Mouse (Mus musculus): ENCODE measurements around the gene Stra6l. TPM values are rescaled to one million over a fixed set of nuclear protein-coding genes. Genes with fewer than 3 reads are reported as not detected.

Gene Stra6l
- polyA plus RNA-seq, 1 experiment from 2014 or later: 0.50 TPM

DNA sequence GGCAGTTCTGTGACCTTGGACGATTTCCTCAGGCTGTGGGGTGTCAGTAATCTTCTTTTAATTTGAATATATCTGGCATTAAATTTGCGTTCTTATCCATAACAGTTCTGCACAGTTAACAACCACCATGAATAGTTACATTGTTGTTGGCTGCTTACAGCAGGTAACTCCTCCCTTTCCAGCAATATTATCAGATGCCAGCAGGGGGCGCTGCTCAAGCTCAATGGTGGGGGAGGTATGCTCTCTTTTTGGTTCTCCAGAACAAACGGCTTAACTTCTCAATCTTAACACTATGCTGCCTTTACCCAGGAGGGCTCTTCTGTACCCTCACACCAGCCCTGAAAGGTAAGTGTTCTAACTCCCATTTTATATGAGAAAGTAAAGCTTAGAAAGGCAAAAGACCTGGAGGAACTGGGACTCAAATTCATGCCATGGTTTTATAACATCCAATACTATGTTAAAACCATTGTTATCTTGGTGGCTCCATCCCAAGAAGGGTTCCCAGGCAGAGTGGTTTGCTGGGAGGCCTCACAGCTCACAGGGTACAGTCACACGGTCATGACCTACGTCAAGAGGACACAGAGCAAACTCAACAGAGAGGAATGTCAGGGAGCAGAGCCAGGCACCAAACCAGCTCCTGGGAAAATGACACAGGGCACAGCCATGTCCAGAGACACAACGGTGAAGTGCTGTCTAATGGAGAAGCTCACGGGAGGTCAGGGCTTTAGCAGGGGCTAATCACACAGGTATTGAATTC, 28.2 kb upstream of the Stra6l start:
- H3K4me2 ChIP-seq (replicated peaks): peak overlapping the region; percentile 38
- peaks cover 56% of the 10 kb centered on the region for H3K4me1 ChIP-seq (replicated peaks; ENCODE audit: control insufficient read depth, insufficient read depth, low read length)
- DNase-seq (ENCODE audit: low spot score) (peak; percentile 83), ATAC-seq (ENCODE audit: low FRiP score) (no peak)
- no peaks in the 10 kb centered on the region for H3K36me3 ChIP-seq (replicated peaks; ENCODE audit: control insufficient read depth, insufficient read depth)
- 41% methylated on average over 8 of the region's 8 CpGs for WGBS
- H3K9me3 ChIP-seq (ENCODE audit: control insufficient read depth, low read length): no peaks in the 10 kb centered on the region
- no peaks in the 10 kb centered on the region for H3K27me3 ChIP-seq (ENCODE audit: control insufficient read depth, insufficient read depth, low read length)
- 0 out of 2 replicates have a peak overlapping the region, but pooled peaks have one; percentile 5 for H3K4me3 ChIP-seq (replicated peaks; ENCODE audit: low read length)
- H3K27ac ChIP-seq: peak overlapping the region; percentile 94
- peak overlapping the region; percentile 52 for H3K9ac ChIP-seq

DNA sequence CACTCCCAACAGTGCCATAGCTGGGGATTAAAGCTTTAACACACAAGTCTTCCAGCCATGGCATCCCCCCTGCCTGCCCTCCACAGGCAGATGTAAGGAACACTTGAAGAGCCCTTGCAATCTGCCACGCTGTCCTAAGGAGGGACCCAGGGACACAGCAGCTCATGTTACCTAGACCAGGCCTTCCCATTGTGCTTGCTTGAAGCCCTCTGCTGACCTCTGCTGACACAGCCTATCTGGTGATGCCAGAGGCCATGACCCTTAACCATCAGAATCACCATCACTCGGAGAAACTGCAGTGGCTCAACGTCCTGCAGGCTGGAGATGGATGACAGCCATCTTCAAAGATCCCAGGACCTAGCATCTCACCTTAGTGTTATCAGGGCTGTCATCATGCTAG, 26.5 kb upstream of the Stra6l start:
- H3K4me1 ChIP-seq (replicated peaks; ENCODE audit: control insufficient read depth, insufficient read depth, low read length): peaks cover 53% of the 10 kb centered on the region
- 26% methylated on average over 3 of the region's 3 CpGs for WGBS
- H3K36me3 ChIP-seq (replicated peaks; ENCODE audit: control insufficient read depth, insufficient read depth): no peaks in the 10 kb centered on the region
- H3K27me3 ChIP-seq (ENCODE audit: control insufficient read depth, insufficient read depth, low read length): peaks cover 13% of the 10 kb centered on the region; the same call in 1 of the 2 replicates
- 0 out of 2 replicates have a peak overlapping the region, but pooled peaks have one; percentile 92 for H3K27ac ChIP-seq
- H3K9me3 ChIP-seq (ENCODE audit: control insufficient read depth, low read length): no peaks in the 10 kb centered on the region
- no peak overlapping the region for H3K9ac ChIP-seq
- H3K4me2 ChIP-seq (replicated peaks): no peak overlapping the region
- ATAC-seq (ENCODE audit: low FRiP score) (no peak), DNase-seq (ENCODE audit: low spot score) (no peak)
- H3K4me3 ChIP-seq (replicated peaks; ENCODE audit: low read length): no peak overlapping the region

DNA sequence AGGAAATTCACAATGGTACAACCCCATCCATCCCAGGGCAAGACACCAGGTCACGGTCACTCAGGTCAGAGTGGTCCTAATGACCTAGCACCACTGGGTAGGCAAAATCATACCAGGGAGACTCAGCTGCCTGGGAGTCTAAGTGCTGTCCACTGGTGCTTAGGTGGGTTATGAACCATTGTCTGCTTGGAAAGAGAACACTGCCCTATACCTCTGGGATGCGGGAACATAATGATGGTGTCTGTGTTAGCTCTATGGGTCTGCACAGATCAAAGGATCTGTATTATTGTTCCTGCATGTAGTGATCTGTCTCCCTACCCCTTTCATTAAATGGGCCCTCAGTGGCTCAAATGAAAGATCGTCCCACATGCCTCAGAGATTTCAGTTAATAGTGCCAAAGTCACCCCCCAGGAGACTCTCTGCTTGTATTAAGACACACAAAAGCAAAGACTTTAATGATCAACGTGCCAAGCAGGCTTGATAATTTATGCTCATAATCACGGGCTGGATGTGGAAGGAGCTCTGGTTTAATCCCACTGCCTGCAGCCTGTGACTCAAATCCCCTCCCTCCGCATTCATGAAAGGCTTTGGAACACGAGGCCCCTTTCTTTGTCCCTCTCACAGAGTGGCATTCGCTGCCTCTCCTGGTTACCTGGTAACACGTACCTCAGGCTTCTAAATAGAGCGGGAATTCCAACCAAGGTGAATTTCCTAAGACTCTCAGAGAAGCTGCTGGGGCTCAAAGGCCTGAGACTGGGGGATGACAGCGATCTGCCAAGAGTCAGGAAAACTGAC, 25.5 kb upstream of the Stra6l start:
- ATAC-seq (ENCODE audit: low FRiP score) (no peak), DNase-seq (ENCODE audit: low spot score) (peak; percentile 75)
- Histone ChIP-seq H3K4me1 (replicated peaks; ENCODE audit: control insufficient read depth, insufficient read depth, low read length) (peaks cover 49% of the 10 kb centered on the region), H3K9ac (peak overlapping the region; percentile 82), H3K4me2 (replicated peaks) (peak overlapping the region; percentile 72), H3K4me3 (replicated peaks; ENCODE audit: low read length) (peak overlapping the region; percentile 61), H3K27me3 (ENCODE audit: control insufficient read depth, insufficient read depth, low read length) (peaks cover 23% of the 10 kb centered on the region; the same call in 1 of the 2 replicates), H3K9me3 (ENCODE audit: control insufficient read depth, low read length) (no peaks in the 10 kb centered on the region), H3K27ac (peak overlapping the region; percentile 92), H3K36me3 (replicated peaks; ENCODE audit: control insufficient read depth, insufficient read depth) (no peaks in the 10 kb centered on the region)
- WGBS: 9% methylated on average over 11 of the region's 11 CpGs

DNA sequence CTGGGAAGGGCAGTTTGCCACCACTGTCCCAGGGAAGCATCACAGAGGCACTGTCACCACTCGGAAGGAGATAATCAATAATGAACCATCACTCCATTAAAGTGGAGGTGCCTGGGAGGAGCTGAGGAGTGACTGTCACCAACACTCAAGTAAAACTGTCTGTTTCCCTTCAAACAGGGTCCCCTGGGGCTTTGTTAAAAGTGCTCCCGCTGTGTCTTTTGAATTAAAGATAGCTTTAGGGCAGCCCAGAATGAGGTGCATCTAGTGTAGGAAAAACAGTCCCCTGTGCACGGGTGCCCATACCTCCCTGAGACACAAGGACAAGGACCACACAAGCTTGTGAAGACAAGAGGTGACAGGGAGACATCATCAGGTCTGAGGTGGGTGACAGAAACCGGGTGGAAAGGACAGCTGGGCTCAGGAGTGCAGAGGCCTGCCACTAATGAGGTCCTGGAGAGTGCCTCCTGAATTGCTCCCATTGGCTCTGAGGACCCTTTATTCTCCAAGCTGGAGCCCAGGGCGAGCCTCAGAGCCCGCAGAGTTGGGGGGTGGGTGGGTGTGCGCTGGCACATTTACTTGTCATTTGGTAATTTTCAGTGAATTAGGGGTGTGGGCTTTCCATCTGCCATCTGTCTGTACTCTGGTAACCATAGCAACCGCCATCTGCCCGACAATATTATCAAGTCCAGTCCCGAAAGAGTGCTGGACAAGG, 24.3 kb upstream of the Stra6l start:
- Histone ChIP-seq H3K27me3 (ENCODE audit: control insufficient read depth, insufficient read depth, low read length) (peaks cover 25% of the 10 kb centered on the region; the same call in 1 of the 2 replicates), H3K4me1 (replicated peaks; ENCODE audit: control insufficient read depth, insufficient read depth, low read length) (peaks cover 38% of the 10 kb centered on the region), H3K9ac (peak overlapping the region; percentile 82), H3K4me2 (replicated peaks) (peak overlapping the region; percentile 72), H3K27ac (peak overlapping the region; percentile 92), H3K36me3 (replicated peaks; ENCODE audit: control insufficient read depth, insufficient read depth) (no peaks in the 10 kb centered on the region), H3K4me3 (replicated peaks; ENCODE audit: low read length) (peak overlapping the region; percentile 61), H3K9me3 (ENCODE audit: control insufficient read depth, low read length) (no peaks in the 10 kb centered on the region)
- peak; percentile 58 for DNase-seq (ENCODE audit: low spot score)
- peak; percentile 44 for ATAC-seq (ENCODE audit: low FRiP score)
- WGBS: 7% methylated on average over 10 of the region's 10 CpGs

DNA sequence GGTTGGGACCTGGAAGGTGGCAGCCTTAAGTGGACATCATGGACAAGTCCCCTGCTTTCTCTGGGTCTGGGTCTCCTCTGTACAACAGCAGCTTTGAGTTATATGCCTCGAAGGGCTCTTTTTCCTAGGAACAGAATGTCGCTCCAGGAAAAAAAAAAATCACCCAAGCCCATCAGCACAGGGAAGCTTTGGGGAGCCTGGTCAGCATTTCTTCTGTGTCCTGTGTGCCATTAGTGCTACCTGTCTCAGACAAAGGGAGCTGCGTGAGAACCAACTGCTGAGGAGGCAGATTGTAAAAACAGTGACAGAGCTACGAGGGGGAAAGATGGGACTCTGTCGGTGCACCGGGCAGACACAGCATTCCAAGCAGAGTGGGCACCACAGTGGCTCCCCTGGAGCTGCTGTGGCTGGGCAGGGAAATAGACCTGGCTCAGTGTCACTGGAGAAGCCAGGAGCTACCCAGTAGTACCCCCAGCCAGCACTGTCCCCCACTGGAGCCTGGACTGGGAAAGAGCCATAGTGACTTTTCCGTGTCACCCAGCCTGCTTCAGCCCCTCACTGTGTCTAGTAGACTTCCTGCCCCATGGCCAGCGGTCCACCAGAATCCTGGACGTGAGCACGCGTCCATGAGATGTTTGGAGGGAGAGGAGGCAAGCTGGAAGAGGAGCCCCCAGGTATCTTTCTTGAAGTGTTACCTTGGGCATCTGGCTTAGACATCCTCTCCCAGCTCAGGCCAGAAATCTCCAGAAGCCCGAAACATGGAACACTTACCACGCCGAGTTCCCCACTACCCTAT, 23.5 kb upstream of the Stra6l start:
- H3K4me2 ChIP-seq (replicated peaks): peak overlapping the region; percentile 72
- DNase-seq (ENCODE audit: low spot score) (no peak), ATAC-seq (ENCODE audit: low FRiP score) (no peak)
- 16% methylated on average over 14 of the region's 14 CpGs for WGBS
- H3K27me3 ChIP-seq (ENCODE audit: control insufficient read depth, insufficient read depth, low read length): peaks cover 25% of the 10 kb centered on the region; the same call in 1 of the 2 replicates
- no peaks in the 10 kb centered on the region for H3K36me3 ChIP-seq (replicated peaks; ENCODE audit: control insufficient read depth, insufficient read depth)
- peak overlapping the region; percentile 92 for H3K27ac ChIP-seq
- H3K9me3 ChIP-seq (ENCODE audit: control insufficient read depth, low read length): no peaks in the 10 kb centered on the region
- H3K4me3 ChIP-seq (replicated peaks; ENCODE audit: low read length): peak overlapping the region; percentile 61
- peak overlapping the region; percentile 82 for H3K9ac ChIP-seq
- H3K4me1 ChIP-seq (replicated peaks; ENCODE audit: control insufficient read depth, insufficient read depth, low read length): peaks cover 38% of the 10 kb centered on the region

DNA sequence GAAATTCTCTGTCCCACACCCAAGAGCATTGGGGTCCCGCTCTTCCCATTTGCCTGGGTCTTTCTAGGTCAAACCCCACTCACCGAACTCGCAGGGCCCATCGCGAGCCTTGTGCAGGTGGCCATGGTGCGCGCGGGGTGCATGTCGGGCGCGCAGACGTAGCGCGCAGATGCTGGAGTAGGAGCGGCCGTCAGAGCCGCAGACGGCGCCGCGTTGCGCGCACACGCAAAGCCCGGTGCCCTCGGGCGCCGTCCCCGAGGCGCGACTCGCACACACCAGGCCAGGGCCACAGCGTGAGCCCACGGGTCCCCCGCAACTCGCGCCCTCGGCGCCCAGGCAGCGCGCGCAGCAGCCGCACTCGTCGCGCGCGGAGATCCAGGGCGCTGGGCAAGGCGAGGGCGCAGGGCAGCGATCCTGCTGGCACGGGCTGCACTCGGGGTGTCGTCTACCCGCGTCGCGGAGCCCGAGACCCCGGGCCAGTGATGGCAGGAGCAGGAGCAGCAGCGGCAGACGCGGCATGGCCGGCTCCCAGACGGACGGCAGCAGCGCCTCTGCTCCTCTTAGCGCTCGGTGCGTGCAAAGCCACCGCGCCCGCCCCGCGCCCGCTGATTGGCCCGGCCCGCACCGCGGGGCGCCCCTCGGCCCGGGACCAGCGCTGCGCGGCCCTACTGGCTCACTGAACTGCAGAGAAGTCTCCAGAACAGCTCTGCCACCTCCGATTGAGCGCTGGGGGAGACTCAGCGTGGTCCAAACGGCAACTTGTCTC, 22.0 kb upstream of the Stra6l start, which contains the start of gene Igfbpl1:
TSS of gene Igfbpl1 (minus strand) at position 649 of the 766 bp plus-strand sequence.
- H3K27me3 ChIP-seq (ENCODE audit: control insufficient read depth, insufficient read depth, low read length): peaks cover 25% of the 10 kb centered on the region; the same call in 1 of the 2 replicates
- WGBS: 1% methylated on average over 88 of the region's 91 CpGs
- H3K9me3 ChIP-seq (ENCODE audit: control insufficient read depth, low read length): no peaks in the 10 kb centered on the region
- peak within 1 kb of the TSS; percentile 92 for H3K27ac ChIP-seq
- DNase-seq (ENCODE audit: low spot score) (peak; percentile 47), ATAC-seq (ENCODE audit: low FRiP score) (peak; percentile 42; the same call in 1 of the 2 replicates)
- H3K9ac ChIP-seq: peak within 1 kb of the TSS; percentile 82
- H3K4me3 ChIP-seq (replicated peaks; ENCODE audit: low read length): peak within 1 kb of the TSS; percentile 61
- peak within 1 kb of the TSS; percentile 72 for H3K4me2 ChIP-seq (replicated peaks)
- H3K36me3 ChIP-seq (replicated peaks; ENCODE audit: control insufficient read depth, insufficient read depth): no peaks in the 10 kb centered on the region
- peaks cover 45% of the 10 kb centered on the region for H3K4me1 ChIP-seq (replicated peaks; ENCODE audit: control insufficient read depth, insufficient read depth, low read length)

DNA sequence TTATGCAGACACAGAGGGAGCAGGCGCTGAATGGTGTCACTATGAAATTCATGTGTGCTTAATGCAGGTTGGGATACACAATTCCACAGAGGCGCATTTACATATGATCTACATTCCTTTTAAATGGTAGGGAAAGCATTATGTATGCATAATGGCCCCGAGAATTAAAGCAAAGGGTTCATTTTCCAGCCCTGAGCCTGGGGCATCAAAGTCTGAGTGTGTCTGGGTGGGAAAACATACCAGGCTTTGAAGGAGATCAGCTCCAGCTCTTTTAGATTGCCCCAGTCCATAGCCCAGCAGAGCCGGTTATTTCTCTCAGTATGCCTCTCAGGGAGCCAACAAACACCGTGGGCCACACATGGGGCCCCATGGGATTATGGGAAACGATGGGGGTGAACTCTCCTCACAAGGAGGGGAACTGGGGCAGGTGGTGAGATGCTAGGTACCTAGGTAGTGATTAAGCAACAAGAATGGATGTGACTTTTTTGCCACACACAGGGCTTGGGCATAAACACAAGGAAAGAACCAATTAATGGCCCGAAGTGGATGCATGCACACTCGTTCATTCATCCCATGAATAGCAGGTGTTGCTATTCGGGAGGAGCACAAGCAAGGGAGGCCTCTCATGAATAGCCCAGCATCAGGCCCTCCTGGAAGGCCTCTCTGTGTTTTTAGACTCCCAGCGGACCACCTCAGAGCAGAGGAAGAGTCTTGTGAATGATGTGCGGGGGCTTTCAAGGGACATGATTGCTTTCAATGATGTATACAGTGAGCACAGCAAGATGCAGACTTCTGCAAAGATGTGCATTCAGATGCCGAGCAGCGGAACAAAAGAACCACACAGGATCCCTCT, 18.3 kb upstream of the Stra6l start:
- H3K36me3 ChIP-seq (replicated peaks; ENCODE audit: control insufficient read depth, insufficient read depth): no peaks in the 10 kb centered on the region
- 0 out of 2 replicates have a peak, but pooled peaks have one; percentile 10 for ATAC-seq (ENCODE audit: low FRiP score)
- H3K4me3 ChIP-seq (replicated peaks; ENCODE audit: low read length): no peak overlapping the region
- peak overlapping the region; percentile 86 for H3K27ac ChIP-seq
- H3K4me2 ChIP-seq (replicated peaks): peak overlapping the region; percentile 24; the same call in 1 of the 2 replicates
- WGBS: 17% methylated on average over 13 of the region's 13 CpGs
- DNase-seq (ENCODE audit: low spot score): no peak
- peak overlapping the region; percentile 39 for H3K9ac ChIP-seq
- H3K27me3 ChIP-seq (ENCODE audit: control insufficient read depth, insufficient read depth, low read length): peaks cover 25% of the 10 kb centered on the region; the same call in 1 of the 2 replicates
- no peaks in the 10 kb centered on the region for H3K9me3 ChIP-seq (ENCODE audit: control insufficient read depth, low read length)
- H3K4me1 ChIP-seq (replicated peaks; ENCODE audit: control insufficient read depth, insufficient read depth, low read length): peaks cover 30% of the 10 kb centered on the region
